Mouse (Mus musculus) limb, embryonic 10.5 days (tissue): Measurements from ENCODE around the gene C2cd3. TPM values are rescaled to one million over a fixed set of nuclear protein-coding genes. Genes with fewer than 3 reads are reported as not detected.

Source experiments
- DNase-seq: peaks from one replicate; pipeline ENCODE4 v3.0.0-alpha.2; 2017; ENCODE audit warnings: low spot score
- H3K27ac ChIP-seq: fragments of 300-500 bp; sonication (generic); 2 replicates; pipeline ENCODE4 v1.5.1; 2016; ENCODE audit warnings: mild to moderate bottlenecking
- H3K27me3 ChIP-seq: fragments of 300-500 bp; sonication (generic); 2 replicates; pipeline ENCODE4 v1.6.1; 2016; ENCODE audit warnings: low read depth, mild to moderate bottlenecking; ENCODE audit not compliant: poor library complexity, severe bottlenecking
- H3K36me3 ChIP-seq: fragments of 300-500 bp; sonication (generic); 2 replicates; pipeline ENCODE4 v1.6.1; 2016; ENCODE audit warnings: mild to moderate bottlenecking, moderate library complexity
- H3K4me1 ChIP-seq: fragments of 300-500 bp; sonication (generic); 2 replicates; pipeline ENCODE4 v1.6.1; 2016
- H3K4me3 ChIP-seq: fragments of 300-500 bp; sonication (generic); 2 replicates; pipeline ENCODE4 v1.5.1; 2016; ENCODE audit warnings: mild to moderate bottlenecking, moderate library complexity
- H3K9me3 ChIP-seq: fragments of 300-500 bp; sonication (generic); replicated peaks from 2 replicates; pipeline ENCODE4 v1.6.1; 2016; ENCODE audit warnings: mild to moderate bottlenecking
- WGBS: fragments of 180-500 bp; shearing (Covaris S2); methylation state at CpG from one replicate; pipeline ENCODE4 v1.1.7; 2016; 5-methylcytosine and 5-hydroxymethylcytosine counted together
- polyA plus RNA-seq: library from polyadenylated mRNA; unstranded; fragments of >200 nt; fragmentation: Nextera tagmentation; extraction: Ambion mirVana; gene quantifications from 2 replicates; pipeline ENCODE4 v1.2.1, GENCODE M21; 2016

Gene C2cd3
- polyA plus RNA-seq, 1 experiment from 2014 or later: 40.3 TPM

DNA sequence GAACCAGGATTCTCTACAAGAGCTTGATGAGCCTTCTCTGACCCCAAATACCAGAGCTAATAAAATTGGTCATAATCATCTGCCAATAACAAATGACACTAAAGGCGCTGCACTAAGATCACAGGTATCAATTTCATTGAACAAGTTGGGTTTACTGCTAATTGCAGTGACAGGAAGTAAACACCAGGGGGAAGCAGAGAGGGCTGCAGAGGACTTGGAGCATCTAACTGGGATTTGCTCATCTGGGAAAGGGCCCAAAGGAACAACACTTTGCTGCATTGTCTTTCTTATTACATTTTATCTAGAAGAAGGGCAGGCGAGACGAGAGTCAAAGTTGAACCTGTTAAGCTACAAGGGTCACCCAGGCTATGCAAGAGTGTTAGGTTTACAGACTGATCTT lies 57.1 kb downstream of the C2cd3 start:
- WGBS: 75% methylated on average over 3 of the region's 3 CpGs

DNA sequence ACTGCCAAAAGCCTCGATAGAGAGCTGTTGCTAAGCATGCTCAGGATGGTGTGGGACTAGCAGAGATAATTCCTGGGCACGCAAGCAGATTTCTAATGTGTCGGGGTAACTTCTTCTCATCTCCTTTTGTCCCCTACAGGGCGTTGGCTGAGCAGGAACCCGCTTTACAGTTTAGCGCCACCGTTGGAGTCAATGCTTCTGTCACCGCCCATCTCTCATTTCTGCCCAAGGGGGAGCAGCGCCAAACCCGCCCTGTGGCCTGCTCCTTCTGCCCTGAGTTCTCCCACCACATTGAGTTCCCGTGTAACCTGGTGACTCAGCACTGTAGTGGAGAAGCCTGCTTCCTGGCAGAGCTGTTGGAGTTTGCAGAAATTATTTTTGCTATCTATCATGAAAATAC lies 57.9 kb downstream of the C2cd3 start:
- Histone ChIP-seq H3K4me3 (no peak overlapping the region), H3K27me3 (no peaks in the 10 kb centered on the region), H3K9me3 (no peaks in the 10 kb centered on the region), H3K36me3 (peaks cover 97% of the 10 kb centered on the region), H3K4me1 (no peaks in the 10 kb centered on the region), H3K27ac (no peak overlapping the region)
- 94% methylated on average over 11 of the region's 11 CpGs for WGBS
- DNase-seq: no peak

More for the DNA sequence above, 57.1 kb downstream of the C2cd3 start:
- peak; percentile 39 for DNase-seq
- no peaks in the 10 kb centered on the region for H3K27me3 ChIP-seq
- H3K27ac ChIP-seq: no peak overlapping the region
- H3K4me1 ChIP-seq: no peaks in the 10 kb centered on the region
- no peaks in the 10 kb centered on the region for H3K9me3 ChIP-seq
- peaks cover 99% of the 10 kb centered on the region for H3K36me3 ChIP-seq
- H3K4me3 ChIP-seq: no peak overlapping the region

DNA sequence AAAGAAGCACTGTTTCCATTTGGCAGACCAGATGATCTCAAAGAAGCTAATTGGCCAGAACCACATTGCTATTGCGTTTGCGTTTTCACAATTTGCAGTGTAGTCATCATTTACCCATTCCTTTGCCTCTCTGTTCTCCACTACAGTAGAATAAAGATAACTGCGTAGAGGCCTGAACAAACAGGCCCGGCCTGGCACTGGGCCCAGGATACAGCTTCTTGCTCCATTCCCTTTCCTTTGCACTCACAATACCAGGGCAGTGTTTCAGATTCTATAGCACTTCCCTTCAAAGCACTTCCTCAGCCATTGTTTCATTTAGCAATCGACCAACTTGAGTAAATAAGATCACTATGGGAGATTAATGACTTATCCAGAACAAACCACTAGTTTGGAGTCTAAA lies 59.1 kb downstream of the C2cd3 start:
- no peak overlapping the region for H3K27ac ChIP-seq
- H3K4me1 ChIP-seq: no peaks in the 10 kb centered on the region
- no peak overlapping the region for H3K4me3 ChIP-seq
- no peaks in the 10 kb centered on the region for H3K9me3 ChIP-seq
- H3K27me3 ChIP-seq: no peaks in the 10 kb centered on the region
- DNase-seq: no peak
- H3K36me3 ChIP-seq: peaks cover 97% of the 10 kb centered on the region
- WGBS: 95% methylated on average over 5 of the region's 5 CpGs

DNA sequence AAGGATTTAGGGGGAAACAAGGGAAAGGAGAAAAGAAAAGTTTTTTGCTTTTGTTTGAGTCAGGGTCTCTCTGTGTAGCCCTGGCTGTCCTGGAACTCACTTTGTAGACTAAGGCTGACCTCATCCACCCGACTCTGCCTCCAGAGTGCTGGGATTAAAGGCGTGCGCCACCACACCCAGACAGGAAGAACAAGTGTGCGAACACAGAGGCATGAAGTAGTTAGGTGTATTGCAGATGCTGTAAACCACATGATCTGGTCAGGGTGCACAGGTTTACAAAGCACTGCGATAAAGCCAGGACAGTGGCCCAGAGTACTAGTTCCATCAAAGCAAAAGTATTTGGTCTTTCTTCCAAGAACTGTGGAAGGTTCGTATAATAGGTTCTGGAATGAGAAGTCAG lies 61.3 kb downstream of the C2cd3 start:
- Histone ChIP-seq H3K4me3 (no peak overlapping the region), H3K27ac (no peak overlapping the region), H3K4me1 (no peaks in the 10 kb centered on the region), H3K27me3 (no peaks in the 10 kb centered on the region), H3K36me3 (peaks cover 96% of the 10 kb centered on the region), H3K9me3 (no peaks in the 10 kb centered on the region)
- WGBS: 95% methylated on average over 6 of the region's 6 CpGs
- DNase-seq: no peak

DNA sequence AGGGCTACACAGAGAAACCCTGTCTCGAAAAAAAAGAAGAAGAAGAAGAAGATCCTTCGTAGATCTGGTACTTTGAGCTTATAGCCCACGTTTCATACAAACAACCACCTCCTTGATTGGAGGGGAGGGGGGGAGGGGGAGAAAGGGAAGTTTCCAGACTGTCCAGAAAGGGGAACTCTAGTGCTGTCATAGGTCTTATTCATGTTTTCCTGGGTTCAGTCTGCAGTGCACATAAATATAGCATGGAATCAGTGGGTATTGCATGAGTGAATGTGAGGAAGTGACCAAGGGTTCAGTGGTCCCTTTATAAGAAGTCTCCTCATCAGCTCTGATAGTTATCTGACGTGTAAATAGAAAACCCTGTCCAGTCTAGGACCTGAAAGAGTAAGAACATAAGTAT lies 71.7 kb downstream of the C2cd3 start:
- Histone ChIP-seq H3K36me3 (peaks cover 94% of the 10 kb centered on the region), H3K4me1 (no peaks in the 10 kb centered on the region), H3K4me3 (no peak overlapping the region), H3K27me3 (no peaks in the 10 kb centered on the region), H3K27ac (no peak overlapping the region), H3K9me3 (no peaks in the 10 kb centered on the region)
- DNase-seq: no peak
- WGBS: 89% methylated on average over 4 of the region's 4 CpGs

DNA sequence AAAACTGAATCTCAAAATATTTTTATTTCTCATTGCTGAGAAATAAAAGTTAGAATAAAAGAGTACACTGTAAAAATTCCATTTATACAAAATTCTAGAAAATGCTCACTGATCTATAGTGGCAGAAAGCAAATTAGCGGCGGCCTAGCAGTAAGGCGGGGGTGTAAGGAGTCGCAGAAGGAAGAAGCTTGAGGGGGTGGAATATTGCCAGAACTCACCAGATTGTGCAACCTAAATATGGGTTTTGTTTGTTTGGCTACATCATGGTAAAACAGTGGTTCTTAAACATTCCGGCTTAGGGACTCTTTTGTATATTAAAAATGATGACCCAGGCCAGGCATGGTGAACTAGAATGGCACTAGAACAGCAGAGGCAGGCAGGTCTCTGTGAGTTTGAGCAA lies 74.2 kb downstream of the C2cd3 start:
- Histone ChIP-seq H3K27ac (no peak overlapping the region), H3K36me3 (peaks cover 97% of the 10 kb centered on the region), H3K4me1 (no peaks in the 10 kb centered on the region), H3K27me3 (no peaks in the 10 kb centered on the region), H3K4me3 (no peak overlapping the region), H3K9me3 (no peaks in the 10 kb centered on the region)
- 98% methylated on average over 5 of the region's 5 CpGs for WGBS
- DNase-seq: no peak

DNA sequence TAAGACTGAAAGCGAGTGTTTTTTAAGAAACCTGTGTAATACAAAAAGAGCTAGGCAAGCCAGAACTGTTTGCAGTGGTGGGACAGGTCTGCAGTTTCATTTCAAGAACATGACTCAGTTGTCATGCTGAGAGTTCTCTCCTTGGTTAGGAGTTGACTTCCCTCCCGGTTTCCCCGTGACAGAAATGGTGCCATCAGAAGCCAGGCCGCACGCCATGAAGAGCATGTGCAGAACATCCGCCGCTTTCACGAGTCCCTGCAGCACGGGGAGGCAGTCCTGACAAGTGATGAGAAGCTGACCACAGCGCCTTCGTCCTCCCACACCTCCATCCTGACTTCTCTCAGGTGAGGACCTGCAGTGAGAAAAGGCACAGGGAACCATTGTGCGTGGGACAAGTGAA lies 76.5 kb downstream of the C2cd3 start:
- H3K4me1 ChIP-seq: no peaks in the 10 kb centered on the region
- no peaks in the 10 kb centered on the region for H3K9me3 ChIP-seq
- 96% methylated on average over 12 of the region's 12 CpGs for WGBS
- no peak for DNase-seq
- peaks cover 97% of the 10 kb centered on the region for H3K36me3 ChIP-seq
- H3K4me3 ChIP-seq: no peak overlapping the region
- H3K27me3 ChIP-seq: no peaks in the 10 kb centered on the region
- no peak overlapping the region for H3K27ac ChIP-seq

DNA sequence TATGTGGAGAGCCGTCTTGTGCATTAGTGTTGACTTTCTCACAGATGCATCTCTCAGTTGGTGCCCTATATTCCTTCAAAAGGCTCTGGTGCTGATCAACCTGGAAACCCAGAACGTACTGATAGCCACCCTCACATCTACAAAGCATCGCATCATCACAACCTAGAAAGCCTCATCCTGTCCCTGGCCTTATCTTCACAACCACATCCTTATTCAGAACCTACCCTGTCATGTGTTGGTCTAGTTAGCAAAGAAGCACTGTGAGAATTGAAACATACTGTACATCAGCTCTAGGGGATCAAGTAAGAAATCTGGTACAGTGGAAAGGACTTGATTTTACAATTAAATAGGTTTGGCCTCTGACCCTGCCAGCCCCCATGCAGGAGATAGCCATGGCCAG lies 77.0 kb downstream of the C2cd3 start:
- H3K27me3 ChIP-seq: no peaks in the 10 kb centered on the region
- no peaks in the 10 kb centered on the region for H3K9me3 ChIP-seq
- DNase-seq: no peak
- no peak overlapping the region for H3K4me3 ChIP-seq
- WGBS: 97% methylated on average over 3 of the region's 3 CpGs
- H3K36me3 ChIP-seq: peaks cover 97% of the 10 kb centered on the region
- H3K27ac ChIP-seq: no peak overlapping the region
- no peaks in the 10 kb centered on the region for H3K4me1 ChIP-seq

DNA sequence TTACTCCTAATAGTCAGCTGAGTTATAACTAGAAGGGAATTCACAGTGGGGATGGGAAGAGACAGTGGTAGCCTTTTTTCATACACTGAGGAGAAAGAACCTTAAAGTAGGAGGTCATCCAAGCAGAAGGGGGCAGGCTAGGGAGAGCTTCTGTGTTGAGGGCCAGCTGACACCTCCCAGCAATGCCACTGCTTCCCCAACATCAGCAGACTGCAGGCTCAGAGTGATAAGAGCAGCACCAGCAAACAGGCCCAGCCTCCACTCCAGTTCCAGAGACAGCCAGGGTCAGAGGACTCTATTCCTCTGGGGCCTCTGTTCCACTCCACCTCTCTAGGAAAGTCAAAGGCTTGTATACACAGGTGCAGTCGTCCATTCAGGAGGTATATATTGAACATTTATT lies 86.1 kb downstream of the C2cd3 start:
- Histone ChIP-seq H3K27me3 (no peaks in the 10 kb centered on the region), H3K4me1 (no peaks in the 10 kb centered on the region), H3K4me3 (no peak overlapping the region), H3K36me3 (peaks cover 95% of the 10 kb centered on the region), H3K9me3 (no peaks in the 10 kb centered on the region), H3K27ac (no peak overlapping the region)
- DNase-seq: no peak
- 95% methylated on average over 1 of the region's 1 CpGs for WGBS

DNA sequence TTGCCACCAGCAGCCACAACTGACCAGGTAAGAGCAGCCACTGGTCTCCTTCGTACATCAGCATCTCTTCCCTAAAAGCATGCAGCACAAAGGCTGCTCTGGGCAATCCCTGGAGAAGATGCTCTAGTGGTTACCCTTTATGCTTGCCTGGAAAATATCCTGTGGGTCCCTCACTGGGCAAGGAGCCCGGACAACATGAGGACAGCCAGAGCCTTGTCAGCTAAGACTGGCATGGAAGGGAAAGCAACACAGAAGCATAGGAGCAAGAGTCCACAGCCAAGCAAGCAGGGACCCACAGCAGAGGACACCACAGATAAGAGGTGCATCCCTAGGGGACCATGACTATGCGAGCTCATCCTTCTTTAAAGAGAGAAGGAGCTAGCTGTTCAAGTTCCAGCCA lies 87.8 kb downstream of the C2cd3 start:
- H3K4me3 ChIP-seq: no peak overlapping the region
- WGBS: 90% methylated on average over 3 of the region's 3 CpGs
- no peak for DNase-seq
- no peaks in the 10 kb centered on the region for H3K9me3 ChIP-seq
- no peak overlapping the region for H3K27ac ChIP-seq
- H3K4me1 ChIP-seq: no peaks in the 10 kb centered on the region
- peaks cover 95% of the 10 kb centered on the region for H3K36me3 ChIP-seq
- H3K27me3 ChIP-seq: no peaks in the 10 kb centered on the region

DNA sequence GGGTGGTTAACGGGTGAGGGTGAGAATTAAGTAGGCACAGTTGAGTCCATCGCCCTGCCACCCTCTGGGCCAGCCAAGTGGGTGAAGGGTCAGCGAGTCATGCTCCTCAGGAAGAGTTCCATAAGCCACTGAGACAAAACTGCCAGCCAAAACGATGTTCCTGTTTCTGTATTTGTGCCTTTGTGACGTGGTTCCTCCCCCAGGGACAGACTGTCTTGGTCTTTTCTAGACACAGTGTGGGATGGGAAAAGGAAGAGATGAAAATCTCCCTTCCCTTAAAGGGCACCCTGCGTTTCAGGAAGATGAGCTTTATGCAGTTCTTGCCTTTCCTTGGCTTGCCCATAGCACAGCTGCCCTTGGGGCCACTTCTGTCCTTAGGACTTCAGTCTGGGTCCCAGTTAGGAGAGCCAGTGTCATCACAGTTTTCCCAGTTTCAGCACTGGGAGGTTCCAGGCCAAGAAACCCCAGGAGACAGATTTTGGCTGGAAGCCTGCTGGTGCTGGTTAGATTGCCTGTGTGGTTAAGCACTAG lies 89.7 kb downstream of the C2cd3 start:
- H3K36me3 ChIP-seq: peaks cover 94% of the 10 kb centered on the region
- no peaks in the 10 kb centered on the region for H3K27me3 ChIP-seq
- no peak for DNase-seq
- H3K9me3 ChIP-seq: no peaks in the 10 kb centered on the region
- H3K4me3 ChIP-seq: no peak overlapping the region
- H3K27ac ChIP-seq: no peak overlapping the region
- 88% methylated on average over 6 of the region's 6 CpGs for WGBS
- peaks cover 4% of the 10 kb centered on the region; the same call in 1 of the 2 replicates for H3K4me1 ChIP-seq

DNA sequence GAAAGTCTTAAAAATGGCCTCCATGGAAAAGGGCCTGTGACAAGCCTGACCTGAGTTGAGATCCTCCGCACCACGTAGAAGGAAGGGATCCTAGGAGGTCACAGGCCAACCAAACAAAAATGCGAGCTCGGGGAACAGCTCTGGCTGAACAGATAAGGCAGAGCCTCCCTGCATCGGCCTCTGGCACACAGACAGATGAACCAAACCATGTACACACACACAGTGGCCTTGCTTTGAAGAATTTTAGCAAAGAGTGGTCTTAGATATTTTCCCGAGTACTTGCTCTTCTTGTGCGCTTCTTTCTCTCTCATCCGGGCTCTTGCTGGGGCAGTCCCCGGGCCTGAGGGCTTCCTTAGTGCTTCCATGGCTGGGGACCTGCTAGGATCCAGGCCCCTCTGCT lies 91.2 kb downstream of the C2cd3 start:
- Histone ChIP-seq H3K9me3 (no peaks in the 10 kb centered on the region), H3K36me3 (peaks cover 94% of the 10 kb centered on the region), H3K4me1 (peaks cover 4% of the 10 kb centered on the region; the same call in 1 of the 2 replicates), H3K27ac (no peak overlapping the region), H3K4me3 (no peak overlapping the region), H3K27me3 (no peaks in the 10 kb centered on the region)
- WGBS: 81% methylated on average over 9 of the region's 9 CpGs
- DNase-seq: no peak

DNA sequence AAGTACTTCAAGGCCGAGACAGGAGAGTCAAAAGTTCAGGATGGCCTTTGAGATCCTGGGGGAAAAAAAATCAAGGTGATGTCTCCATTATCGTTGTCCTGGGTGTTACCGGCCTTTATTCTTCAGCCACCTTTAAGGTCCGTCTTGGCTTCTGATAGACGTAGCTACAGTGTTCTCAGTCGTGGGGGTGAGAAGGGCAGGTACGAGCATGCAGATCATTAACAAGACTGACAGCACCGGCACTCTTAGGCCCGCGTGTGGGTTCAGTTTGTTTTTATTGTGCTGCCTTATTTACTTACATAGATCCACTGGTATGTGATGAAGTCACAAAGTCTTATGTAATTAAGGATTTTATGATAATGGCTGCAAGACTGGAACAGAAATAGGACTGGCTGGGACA lies 91.7 kb downstream of the C2cd3 start:
- DNase-seq: no peak
- WGBS: 83% methylated on average over 10 of the region's 10 CpGs
- H3K4me1 ChIP-seq: peaks cover 4% of the 10 kb centered on the region; the same call in 1 of the 2 replicates
- no peaks in the 10 kb centered on the region for H3K9me3 ChIP-seq
- no peaks in the 10 kb centered on the region for H3K27me3 ChIP-seq
- H3K36me3 ChIP-seq: peaks cover 96% of the 10 kb centered on the region
- no peak overlapping the region for H3K4me3 ChIP-seq
- H3K27ac ChIP-seq: no peak overlapping the region

DNA sequence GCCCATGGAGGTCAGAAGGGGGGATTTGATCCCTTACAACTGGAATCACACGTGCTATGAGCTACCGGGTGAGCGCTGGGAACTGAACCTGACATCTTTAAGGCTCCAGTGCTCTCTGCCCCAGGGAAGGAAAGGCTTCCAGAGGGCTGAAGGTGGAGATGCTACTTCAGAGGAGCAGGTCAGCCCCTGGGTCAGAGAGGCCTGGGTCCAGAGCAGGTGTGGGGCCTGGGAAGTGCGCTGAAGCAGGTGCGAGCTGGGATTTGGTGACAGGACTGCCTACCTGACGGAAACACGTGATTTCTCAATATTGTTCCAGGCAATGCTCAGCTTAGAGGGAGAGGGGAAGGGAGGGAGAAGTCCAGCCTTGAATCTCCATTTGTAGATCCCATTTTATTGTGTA lies 92.2 kb downstream of the C2cd3 start:
- Histone ChIP-seq H3K4me3 (no peak overlapping the region), H3K27me3 (no peaks in the 10 kb centered on the region), H3K4me1 (peaks cover 4% of the 10 kb centered on the region; the same call in 1 of the 2 replicates), H3K36me3 (peaks cover 96% of the 10 kb centered on the region), H3K9me3 (no peaks in the 10 kb centered on the region), H3K27ac (no peak overlapping the region)
- WGBS: 88% methylated on average over 7 of the region's 7 CpGs
- no peak for DNase-seq
